ENCODE assay signal across 10 mouse cellular contexts in genomic region chr4:133827887-133828794, GRCm38 (mm10). TPM values are rescaled to one million over a fixed set of nuclear protein-coding genes. Genes with fewer than 3 reads are reported as not detected.
DNase-seq lines count a peak whose midpoint lies in the region; ATAC-seq lines count a peak whose summit lies in the region.
"Had no signal": no experiment of that assay in that cellular context is flagged by ENCODE, and none has a peak within 500 bp of the region (broad histone marks: within the 10 kb centered on the region; RNA-seq: fewer than 3 reads in every experiment).

No protein-coding gene starts in this region.

- peak overlapping the region; percentile 75 for H3K27ac ChIP-seq in hindbrain, embryonic 10.5 days
- H3K27ac ChIP-seq in hindbrain, embryonic 14.5 days, result no peak overlapping the region
- no peak overlapping the region for H3K27ac ChIP-seq in embryonic facial prominence, embryonic 14.5 days (replicated peaks; ENCODE audit: low read depth, low read length)
- no peak overlapping the region for H3K27ac ChIP-seq in liver, embryonic 12.5 days

- H3K9ac ChIP-seq in hindbrain, embryonic 14.5 days, result no peak overlapping the region
- H3K9ac ChIP-seq in embryonic facial prominence, embryonic 14.5 days (ENCODE audit: low read depth, low read length), result peak overlapping the region; percentile 32; the same call in 1 of the 2 replicates
- no peak overlapping the region for H3K9ac ChIP-seq in liver, embryonic 12.5 days

- DNase-seq in hindbrain, embryonic 10.5 days (ENCODE audit: low spot score), result no peak
- no peak for DNase-seq in hindbrain, embryonic 14.5 days (ENCODE audit: low spot score)
- DNase-seq in CD4-positive helper T cell, adult 2 months (ENCODE audit: low read depth, low spot score), result peak; percentile 66
- DNase-seq in embryonic facial prominence, embryonic 14.5 days (ENCODE audit: low spot score), result no peak
- no peak for DNase-seq in frontal cortex, postnatal 25 days (ENCODE audit: low spot score in 2 of 2)
- no peak for DNase-seq in adrenal gland, adult 8-10 months
- DNase-seq in gastrocnemius, adult 18-20 months (ENCODE audit: low spot score), result no peak
- DNase-seq: cerebellum, postnatal 25 days; left cerebral cortex, postnatal 4 days had no signal

- peaks cover 23% of the 10 kb centered on the region for H3K4me1 ChIP-seq in hindbrain, embryonic 10.5 days (replicated peaks)
- no peaks in the 10 kb centered on the region for H3K4me1 ChIP-seq in hindbrain, embryonic 14.5 days (replicated peaks; ENCODE audit: control insufficient read depth, insufficient read depth, low read length)
- H3K4me1 ChIP-seq in embryonic facial prominence, embryonic 14.5 days (ENCODE audit: control insufficient read depth, insufficient read depth, low read length), result no peaks in the 10 kb centered on the region
- H3K4me1 ChIP-seq in liver, embryonic 12.5 days, result peaks cover 29% of the 10 kb centered on the region

- H3K4me3 ChIP-seq in hindbrain, embryonic 10.5 days, result peak overlapping the region; percentile 27; the same call in 1 of the 2 replicates
- H3K4me3 ChIP-seq in hindbrain, embryonic 14.5 days (replicated peaks; ENCODE audit: low read length), result no peak overlapping the region
- H3K4me3 ChIP-seq in embryonic facial prominence, embryonic 14.5 days (ENCODE audit: low read depth, low read length), result no peak overlapping the region
- H3K4me3 ChIP-seq in liver, embryonic 12.5 days, result peak overlapping the region; percentile 6; the same call in 1 of the 2 replicates

- ATAC-seq in hindbrain, embryonic 14.5 days (ENCODE audit: low FRiP score), result no peak
- ATAC-seq in embryonic facial prominence, embryonic 14.5 days (ENCODE audit: low read depth), result no peak
- peak; percentile 71 for ATAC-seq in liver, embryonic 12.5 days

- 37% methylated on average over 25 of the region's 25 CpGs for WGBS in hindbrain, embryonic 10.5 days
- 43% methylated on average over 25 of the region's 25 CpGs for WGBS in hindbrain, embryonic 14.5 days
- 23% methylated on average over 25 of the region's 25 CpGs for WGBS in embryonic facial prominence, embryonic 14.5 days
- WGBS in liver, embryonic 12.5 days (ENCODE audit: insufficient replicate concordance), result 20% methylated on average over 25 of the region's 25 CpGs

- no peaks in the 10 kb centered on the region for H3K9me3 ChIP-seq in hindbrain, embryonic 10.5 days
- no peaks in the 10 kb centered on the region for H3K9me3 ChIP-seq in hindbrain, embryonic 14.5 days (ENCODE audit: control insufficient read depth, low read length)
- no peaks in the 10 kb centered on the region for H3K9me3 ChIP-seq in embryonic facial prominence, embryonic 14.5 days (ENCODE audit: control insufficient read depth, low read length)
- no peaks in the 10 kb centered on the region for H3K9me3 ChIP-seq in liver, embryonic 12.5 days (replicated peaks)

- H3K36me3 ChIP-seq in hindbrain, embryonic 10.5 days, result no peaks in the 10 kb centered on the region
- H3K36me3 ChIP-seq in hindbrain, embryonic 14.5 days (replicated peaks; ENCODE audit: control insufficient read depth, insufficient read depth), result no peaks in the 10 kb centered on the region
- H3K36me3 ChIP-seq in embryonic facial prominence, embryonic 14.5 days (ENCODE audit: control insufficient read depth, insufficient read depth, low read length), result no peaks in the 10 kb centered on the region
- no peaks in the 10 kb centered on the region for H3K36me3 ChIP-seq in liver, embryonic 12.5 days

- no peak overlapping the region for H3K4me2 ChIP-seq in hindbrain, embryonic 14.5 days (replicated peaks)
- peak overlapping the region; percentile 34 for H3K4me2 ChIP-seq in embryonic facial prominence, embryonic 14.5 days (ENCODE audit: low read depth, low read length)
- peak overlapping the region; percentile 57 for H3K4me2 ChIP-seq in liver, embryonic 12.5 days

- H3K27me3 ChIP-seq in hindbrain, embryonic 10.5 days (ENCODE audit: insufficient read depth, poor library complexity, severe bottlenecking), result peaks cover 11% of the 10 kb centered on the region; the same call in 1 of the 2 replicates
- H3K27me3 ChIP-seq in hindbrain, embryonic 14.5 days (ENCODE audit: control insufficient read depth, insufficient read depth, low read length), result 0 out of 2 replicates have a peak, but pooled peaks cover 6% of the 10 kb centered on the region
- H3K27me3 ChIP-seq in embryonic facial prominence, embryonic 14.5 days (replicated peaks; ENCODE audit: control insufficient read depth, insufficient read depth, low read length), result 0 out of 2 replicates have a peak, but pooled peaks cover 4% of the 10 kb centered on the region
- no peaks in the 10 kb centered on the region for H3K27me3 ChIP-seq in liver, embryonic 12.5 days (replicated peaks)

RNA-seq across cellular contexts. Expression of gene Rps6ka1, which starts 59.5 kb away (rescaled TPM):
- 35.6 and 38.9 TPM in 2 replicates for polyA plus RNA-seq in hindbrain, embryonic 10.5 days (2016; fragmentation: Nextera tagmentation; extraction: Ambion mirVana)
- 25.3 and 25.7 TPM in 2 replicates for polyA plus RNA-seq in hindbrain, embryonic 14.5 days (2014; fragmentation: Nextera tagmentation; extraction: Ambion mirVana)
- polyA plus RNA-seq in embryonic facial prominence, embryonic 14.5 days (2014; fragmentation: Nextera tagmentation; extraction: Ambion mirVana), result 27.3 and 29.9 TPM in 2 replicates
- polyA plus RNA-seq in liver, embryonic 12.5 days (2016; fragmentation: Nextera tagmentation; extraction: Ambion mirVana), result 60.9 and 63.1 TPM in 2 replicates
- 10 to 100 TPM; 16.4 to 25.7 (median 22.8) TPM for total RNA-seq in adrenal gland, adult 8-10 months (2022)
- total RNA-seq in gastrocnemius, adult 18-20 months (2021), result 1 to 10 TPM; 4.8 to 5.0 TPM

Comparison
In these comparisons a context has a peak if more than half of its experiments do, and no peak if none do; other contexts are left out.
1. H3K4me3 ChIP-seq: peak in hindbrain, embryonic 10.5 days (single experiment) and liver, embryonic 12.5 days (single experiment); none in hindbrain, embryonic 14.5 days (single experiment) and embryonic facial prominence, embryonic 14.5 days (single experiment).